Mouse (Mus musculus) neural tube, embryonic 10.5 days (tissue): ENCODE measurements around the gene Cptp.
A peak's percentile ranks its signal among the peaks of the same experiment; 100 is the strongest.

Experiments used
- DNase-seq: peaks from one replicate; pipeline ENCODE4 v3.0.0-alpha.2; 2017; ENCODE audit warnings: low spot score; ENCODE audit errors: extremely low spot score

Gene Cptp

GRCm38 (mm10) chr4:155869317-155870033 lies at the start of gene Cptp, which contains the start of gene Ints11:
Gene Cptp, minus strand, starts transcription at chr4:155869440.
Gene Ints11, plus strand, starts transcription at chr4:155869546.
- peak; percentile 97 for DNase-seq

- peak; percentile 12 for DNase-seq
These were observed 39.5 kb upstream of the Cptp start for GRCm38 (mm10) chr4:155908751-155909150.

DNA sequence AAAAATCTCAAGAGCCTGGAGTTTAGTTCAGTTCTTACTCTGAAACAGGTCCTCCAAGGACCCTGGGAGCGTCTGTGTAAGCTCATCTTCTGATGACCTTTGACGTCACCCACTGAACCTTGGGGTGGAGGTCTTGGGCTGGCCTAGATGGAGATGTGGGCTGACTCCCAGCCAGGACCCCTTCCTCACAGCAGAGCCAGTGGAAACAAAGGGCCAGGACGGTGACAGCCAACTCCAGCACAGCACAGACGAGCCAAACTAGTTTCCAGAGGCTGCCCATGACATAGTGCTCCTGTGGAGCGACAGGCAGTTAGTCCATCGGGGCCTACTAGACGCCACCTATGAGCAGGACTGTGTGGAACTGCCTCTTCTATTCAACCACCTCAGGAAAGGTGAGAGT lies 39.0 kb upstream of the Cptp start:
- DNase-seq, result no peak

- no peak for DNase-seq
These were observed 37.8 kb upstream of the Cptp start for GRCm38 (mm10) chr4:155907003-155907402.

DNA sequence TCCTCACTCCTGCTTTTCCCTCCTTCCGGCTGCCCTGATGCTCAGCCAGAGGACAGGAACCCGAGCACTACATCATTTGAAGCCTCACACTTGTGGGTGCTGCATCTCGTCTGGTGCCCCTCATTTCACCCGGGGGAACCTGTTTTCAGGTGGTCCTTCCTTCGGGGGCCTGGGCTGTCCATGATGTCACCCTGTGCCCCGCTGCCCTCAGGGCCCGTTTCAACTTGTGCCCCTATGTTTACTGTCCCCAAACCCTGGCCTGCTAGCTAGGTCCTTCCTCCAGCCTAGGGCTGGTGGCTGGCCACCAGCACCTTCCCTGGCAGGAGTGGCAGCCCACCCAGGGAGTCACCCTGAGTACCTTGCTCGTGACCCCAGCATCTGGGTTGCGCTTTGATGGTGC lies 36.9 kb upstream of the Cptp start:
- no peak for DNase-seq

GRCm38 (mm10) chr4:155905634-155906033 lies 36.4 kb upstream of the Cptp start:
- DNase-seq, result no peak

- DNase-seq, result no peak
These were observed 35.3 kb upstream of the Cptp start for GRCm38 (mm10) chr4:155904318-155905102.

- no peak for DNase-seq
These were observed 34.0 kb upstream of the Cptp start for GRCm38 (mm10) chr4:155903246-155903645.

DNA sequence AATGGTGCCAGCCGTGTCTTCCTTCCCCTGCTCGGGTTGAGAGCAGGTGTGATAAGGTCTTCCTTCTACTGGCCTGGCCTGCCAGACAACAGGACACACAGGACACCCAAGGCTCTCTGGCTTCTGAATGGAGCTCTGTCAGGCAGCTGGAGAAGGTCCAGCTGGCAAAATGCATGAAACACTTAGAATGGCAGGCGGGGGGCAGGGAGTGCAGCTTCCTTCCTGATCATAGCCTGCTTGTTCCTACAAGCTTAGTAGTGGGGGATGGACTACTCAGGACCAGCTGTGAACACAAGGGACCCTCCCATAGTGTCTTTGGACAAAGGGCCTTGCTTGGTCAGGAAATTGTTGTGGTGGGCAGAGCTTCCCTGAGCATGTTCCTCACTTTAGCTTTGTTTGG lies 32.0 kb upstream of the Cptp start:
- DNase-seq, result peak; percentile 9

GRCm38 (mm10) chr4:155899355-155899754 lies 30.1 kb upstream of the Cptp start:
- no peak for DNase-seq

- no peak for DNase-seq
These were observed 29.1 kb upstream of the Cptp start for GRCm38 (mm10) chr4:155898318-155898717.

- no peak for DNase-seq
These were observed 27.2 kb upstream of the Cptp start for GRCm38 (mm10) chr4:155896461-155896860.

- no peak for DNase-seq
These were observed 26.6 kb upstream of the Cptp start for GRCm38 (mm10) chr4:155895826-155896225.

DNA sequence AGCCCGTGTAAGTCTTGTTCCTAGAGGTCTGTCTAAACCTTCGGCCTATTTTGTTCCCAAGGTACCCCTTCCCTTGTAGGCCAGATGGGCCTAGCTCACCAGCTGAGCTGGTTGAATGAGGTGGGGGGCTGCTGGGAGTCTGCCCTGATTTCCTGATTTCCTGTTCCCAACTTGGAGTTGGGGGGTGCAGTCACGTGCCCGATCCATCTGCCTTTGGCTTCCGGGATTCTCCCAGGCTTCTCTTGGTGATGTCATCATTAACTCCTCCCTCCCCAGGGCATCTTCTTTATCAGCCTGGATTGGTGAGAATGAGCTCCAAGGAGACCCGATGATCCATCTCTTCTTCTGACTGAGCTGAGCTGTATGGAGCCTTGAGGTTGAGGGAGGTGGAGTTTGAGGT lies 26.0 kb upstream of the Cptp start:
- no peak for DNase-seq

- no peak for DNase-seq
These were observed 25.2 kb upstream of the Cptp start for GRCm38 (mm10) chr4:155894311-155894881.

DNA sequence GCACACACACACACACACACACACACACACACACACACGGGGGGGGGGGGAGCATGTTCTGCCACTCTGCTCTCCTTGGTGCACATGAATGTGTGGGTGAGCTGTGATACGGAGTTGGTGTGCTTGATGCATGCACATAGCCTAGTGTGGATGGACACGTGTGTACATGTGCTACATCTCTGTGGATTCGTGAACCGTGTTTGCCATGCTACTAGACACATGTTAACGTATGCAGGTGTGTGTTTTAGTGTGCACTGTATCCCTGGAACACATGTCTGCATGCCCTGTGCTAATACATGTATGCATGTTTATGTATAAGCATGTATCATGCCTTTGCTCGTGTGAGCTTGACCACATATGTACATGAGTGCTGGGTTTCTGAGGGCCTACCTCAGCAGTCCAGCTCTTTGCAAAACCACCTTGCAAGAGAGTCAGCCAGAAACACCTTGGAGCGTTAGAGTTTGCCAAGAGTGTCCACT lies 24.0 kb upstream of the Cptp start:
- DNase-seq, result no peak

- no peak for DNase-seq
These were observed 23.4 kb upstream of the Cptp start for GRCm38 (mm10) chr4:155892438-155893211.

DNA sequence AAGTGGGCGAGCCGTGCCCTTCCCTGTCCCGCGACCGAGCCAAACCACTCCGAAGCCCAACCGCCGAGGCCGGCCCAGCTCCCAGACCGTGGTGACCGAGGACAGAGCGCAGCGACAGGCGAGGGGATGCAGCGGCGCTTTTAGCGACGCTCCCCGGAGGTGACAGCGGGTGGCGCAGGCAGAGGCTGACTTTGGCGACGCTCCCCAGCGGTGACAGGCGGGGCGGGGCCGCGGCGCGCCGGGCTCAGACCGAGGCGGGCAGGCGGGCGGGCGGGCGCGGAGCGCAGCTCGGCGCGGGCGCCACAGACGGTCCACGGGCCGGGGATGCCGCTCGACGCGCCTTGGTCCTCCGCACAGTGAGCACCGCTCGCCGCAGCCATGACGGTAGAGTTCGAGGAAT lies 22.8 kb upstream of the Cptp start:
- peak; percentile 88 for DNase-seq

- peak; percentile 97 for DNase-seq
These were observed 22.3 kb upstream of the Cptp start, which contains the start of the genes Pusl1 and Acap3 for GRCm38 (mm10) chr4:155891551-155892001. Gene Pusl1, minus strand, starts transcription at chr4:155891781. Gene Acap3, plus strand, starts transcription at chr4:155891822.

GRCm38 (mm10) chr4:155891011-155891471 lies 21.8 kb upstream of the Cptp start:
- no peak for DNase-seq

- DNase-seq, result no peak
These were observed 20.1 kb upstream of the Cptp start for GRCm38 (mm10) chr4:155889316-155889715.
